Comparison of ENCODE assay signal across 28 mouse cellular contexts in genomic region chr7:133863684-133864083, GRCm38 (mm10).
DNase-seq lines count a peak whose midpoint lies in the region; ATAC-seq lines count a peak whose summit lies in the region.
"Had no signal": no experiment of that assay in that cellular context is flagged by ENCODE, and none has a peak within 500 bp of the region (broad histone marks: within the 10 kb centered on the region; RNA-seq: fewer than 3 reads in every experiment).

No protein-coding gene starts in this region.

- no peaks in the 10 kb centered on the region; the same call in 1 of the 2 replicates for H3K4me1 ChIP-seq in forebrain, embryonic 14.5 days (ENCODE audit: control insufficient read depth, insufficient read depth, low read length)
- H3K4me1 ChIP-seq in forebrain, embryonic 11.5 days (replicated peaks; ENCODE audit: control insufficient read depth, insufficient read depth, low read length) = no peaks in the 10 kb centered on the region
- H3K4me1 ChIP-seq in midbrain, embryonic 14.5 days (ENCODE audit: control insufficient read depth, insufficient read depth, low read length) = no peaks in the 10 kb centered on the region
- H3K4me1 ChIP-seq in midbrain, embryonic 13.5 days (replicated peaks) = no peaks in the 10 kb centered on the region
- no peaks in the 10 kb centered on the region for H3K4me1 ChIP-seq in kidney, embryonic 16.5 days (ENCODE audit: insufficient read depth, low read length)
- H3K4me1 ChIP-seq: embryonic facial prominence, embryonic 10.5 days; embryonic facial prominence, embryonic 13.5 days; heart, embryonic 12.5 days; heart, embryonic 15.5 days had no signal

- H3K4me2 ChIP-seq in forebrain, embryonic 14.5 days (ENCODE audit: low read length) = no peak overlapping the region
- no peak overlapping the region for H3K4me2 ChIP-seq in forebrain, embryonic 11.5 days (ENCODE audit: low read depth, low read length, severe bottlenecking)
- no peak overlapping the region for H3K4me2 ChIP-seq in midbrain, embryonic 14.5 days (ENCODE audit: low read length)
- no peak overlapping the region for H3K4me2 ChIP-seq in midbrain, embryonic 13.5 days (replicated peaks)
- H3K4me2 ChIP-seq in kidney, embryonic 16.5 days (replicated peaks; ENCODE audit: low read depth, low read length) = no peak overlapping the region
- H3K4me2 ChIP-seq: embryonic facial prominence, embryonic 13.5 days; heart, embryonic 12.5 days; heart, embryonic 15.5 days; hindbrain, embryonic 14.5 days had no signal

- no peak overlapping the region for H3K4me3 ChIP-seq in forebrain, embryonic 14.5 days (ENCODE audit: low read depth, low read length)
- H3K4me3 ChIP-seq in forebrain, embryonic 11.5 days (ENCODE audit: low read depth, low read length) = no peak overlapping the region
- H3K4me3 ChIP-seq in midbrain, embryonic 14.5 days (replicated peaks; ENCODE audit: low read depth, low read length) = no peak overlapping the region
- no peak overlapping the region for H3K4me3 ChIP-seq in midbrain, embryonic 13.5 days (replicated peaks)
- no peak overlapping the region for H3K4me3 ChIP-seq in kidney, embryonic 16.5 days (ENCODE audit: low read length)
- H3K4me3 ChIP-seq: embryonic facial prominence, embryonic 10.5 days; embryonic facial prominence, embryonic 13.5 days; erythroblast, embryonic 14.5 days; heart, embryonic 12.5 days; heart, embryonic 15.5 days had no signal

- H3K9ac ChIP-seq in forebrain, embryonic 14.5 days (ENCODE audit: low read length) = no peak overlapping the region
- no peak overlapping the region for H3K9ac ChIP-seq in forebrain, embryonic 11.5 days (ENCODE audit: low read length)
- no peak overlapping the region for H3K9ac ChIP-seq in midbrain, embryonic 14.5 days (replicated peaks; ENCODE audit: low read length)
- no peak overlapping the region for H3K9ac ChIP-seq in midbrain, embryonic 13.5 days (replicated peaks)
- H3K9ac ChIP-seq in kidney, embryonic 16.5 days (replicated peaks; ENCODE audit: low read length) = no peak overlapping the region
- H3K9ac ChIP-seq: embryonic facial prominence, embryonic 13.5 days; heart, embryonic 12.5 days; heart, embryonic 15.5 days; hindbrain, embryonic 14.5 days had no signal

- peak; percentile 46 for DNase-seq in forebrain, embryonic 14.5 days (ENCODE audit: low spot score)
- no peak for DNase-seq in forebrain, embryonic 11.5 days (ENCODE audit: low spot score)
- DNase-seq in midbrain, embryonic 14.5 days = peak; percentile 36
- peak; percentile 12 for DNase-seq in brain, embryonic 18.5 days (ENCODE audit: low read depth, low spot score)
- DNase-seq in telencephalon, adult 2 months (ENCODE audit: low read depth, low spot score) = peak; percentile 15
- DNase-seq: B cell, adult 2 months; cerebellum, adult 11-12 months; cerebellum, adult 8-10 months; cerebellum, postnatal 10 days; cerebellum, postnatal 36 days; embryo, embryonic 11 days; gastrocnemius, postnatal 25 days; heart, adult 18-20 months; heart, postnatal 10 days; heart, postnatal 4 days had no signal

- no peak for ATAC-seq in forebrain, embryonic 14.5 days
- no peak for ATAC-seq in forebrain, embryonic 11.5 days (replicated peaks; ENCODE audit: low FRiP score)
- ATAC-seq in midbrain, embryonic 14.5 days (ENCODE audit: low FRiP score, low TSS enrichment) = no peak
- ATAC-seq in midbrain, embryonic 13.5 days = no peak
- ATAC-seq in kidney, embryonic 16.5 days (ENCODE audit: low FRiP score, low TSS enrichment) = no peak
- ATAC-seq: hindbrain, postnatal 0 days; inflammation-experienced regulatory T-cells, adult 6 months; intestine, embryonic 16.5 days; Patski had no signal

- whole genome bisulfite sequencing in forebrain, embryonic 14.5 days = 50% methylated on average over 4 of the region's 4 CpGs
- 78% methylated on average over 4 of the region's 4 CpGs for WGBS in forebrain, embryonic 11.5 days
- 79% methylated on average over 4 of the region's 4 CpGs for WGBS in midbrain, embryonic 14.5 days
- 81% methylated on average over 4 of the region's 4 CpGs for WGBS in midbrain, embryonic 13.5 days
- WGBS in kidney, embryonic 16.5 days = 92% methylated on average over 4 of the region's 4 CpGs

- H3K36me3 ChIP-seq in forebrain, embryonic 14.5 days (ENCODE audit: control insufficient read depth, insufficient read depth, low read length) = no peaks in the 10 kb centered on the region
- H3K36me3 ChIP-seq in forebrain, embryonic 11.5 days (ENCODE audit: control insufficient read depth, insufficient read depth, low read length) = no peaks in the 10 kb centered on the region
- H3K36me3 ChIP-seq in midbrain, embryonic 14.5 days (ENCODE audit: control insufficient read depth, insufficient read depth, low read length) = no peaks in the 10 kb centered on the region
- no peaks in the 10 kb centered on the region for H3K36me3 ChIP-seq in midbrain, embryonic 13.5 days
- no peaks in the 10 kb centered on the region for H3K36me3 ChIP-seq in kidney, embryonic 16.5 days (ENCODE audit: insufficient read depth, low read length)
- H3K36me3 ChIP-seq: embryonic facial prominence, embryonic 10.5 days; embryonic facial prominence, embryonic 13.5 days; G1E; heart, embryonic 12.5 days; heart, embryonic 15.5 days had no signal

- H3K27ac ChIP-seq in forebrain, embryonic 14.5 days (ENCODE audit: low read depth, low read length) = no peak overlapping the region
- no peak overlapping the region; the same call in 1 of the 2 replicates for H3K27ac ChIP-seq in forebrain, embryonic 11.5 days (ENCODE audit: low read depth, low read length)
- no peak overlapping the region for H3K27ac ChIP-seq in midbrain, embryonic 14.5 days (replicated peaks; ENCODE audit: low read depth, low read length)
- H3K27ac ChIP-seq in midbrain, embryonic 13.5 days = no peak overlapping the region
- no peak overlapping the region for H3K27ac ChIP-seq in kidney, embryonic 16.5 days (ENCODE audit: low read length)
- H3K27ac ChIP-seq: embryonic facial prominence, embryonic 10.5 days; embryonic facial prominence, embryonic 13.5 days; heart, embryonic 15.5 days; hindbrain, embryonic 14.5 days; hindbrain, postnatal 0 days had no signal

- no peaks in the 10 kb centered on the region for H3K9me3 ChIP-seq in forebrain, embryonic 14.5 days (replicated peaks; ENCODE audit: control insufficient read depth, low read length)
- no peaks in the 10 kb centered on the region for H3K9me3 ChIP-seq in forebrain, embryonic 11.5 days (ENCODE audit: control insufficient read depth, low read length)
- no peaks in the 10 kb centered on the region for H3K9me3 ChIP-seq in midbrain, embryonic 14.5 days (ENCODE audit: control insufficient read depth, low read length)
- H3K9me3 ChIP-seq in midbrain, embryonic 13.5 days = no peaks in the 10 kb centered on the region
- no peaks in the 10 kb centered on the region for H3K9me3 ChIP-seq in kidney, embryonic 16.5 days (ENCODE audit: low read length)
- H3K9me3 ChIP-seq: embryonic facial prominence, embryonic 10.5 days; embryonic facial prominence, embryonic 13.5 days; heart, embryonic 15.5 days had no signal

- H3K27me3 ChIP-seq in forebrain, embryonic 14.5 days (replicated peaks; ENCODE audit: control insufficient read depth, insufficient read depth, low read length) = no peaks in the 10 kb centered on the region
- no peaks in the 10 kb centered on the region for H3K27me3 ChIP-seq in forebrain, embryonic 11.5 days (ENCODE audit: control insufficient read depth, insufficient read depth, low read length)
- no peaks in the 10 kb centered on the region for H3K27me3 ChIP-seq in midbrain, embryonic 14.5 days (ENCODE audit: control insufficient read depth, insufficient read depth, low read length)
- H3K27me3 ChIP-seq in midbrain, embryonic 13.5 days = no peaks in the 10 kb centered on the region
- H3K27me3 ChIP-seq in kidney, embryonic 16.5 days (ENCODE audit: insufficient read depth, low read length) = no peaks in the 10 kb centered on the region
- H3K27me3 ChIP-seq: embryonic facial prominence, embryonic 13.5 days; heart, embryonic 12.5 days; heart, embryonic 15.5 days; Patski had no signal
